Mouse (Mus musculus) limb, embryonic 10.5 days (tissue): Measurements from ENCODE around the gene Msantd3. TPM values are rescaled to one million over a fixed set of nuclear protein-coding genes. Genes with fewer than 3 reads are reported as not detected.

Experiments
- DNase-seq: peaks from one replicate; pipeline ENCODE4 v3.0.0-alpha.2; 2017; ENCODE audit warnings: low spot score
- H3K27ac ChIP-seq: fragments of 300-500 bp; sonication (generic); 2 replicates; pipeline ENCODE4 v1.5.1; 2016; ENCODE audit warnings: mild to moderate bottlenecking
- H3K27me3 ChIP-seq: fragments of 300-500 bp; sonication (generic); 2 replicates; pipeline ENCODE4 v1.6.1; 2016; ENCODE audit warnings: low read depth, mild to moderate bottlenecking; ENCODE audit not compliant: poor library complexity, severe bottlenecking
- H3K36me3 ChIP-seq: fragments of 300-500 bp; sonication (generic); 2 replicates; pipeline ENCODE4 v1.6.1; 2016; ENCODE audit warnings: mild to moderate bottlenecking, moderate library complexity
- H3K4me1 ChIP-seq: fragments of 300-500 bp; sonication (generic); 2 replicates; pipeline ENCODE4 v1.6.1; 2016
- H3K4me3 ChIP-seq: fragments of 300-500 bp; sonication (generic); 2 replicates; pipeline ENCODE4 v1.5.1; 2016; ENCODE audit warnings: mild to moderate bottlenecking, moderate library complexity
- H3K9me3 ChIP-seq: fragments of 300-500 bp; sonication (generic); replicated peaks from 2 replicates; pipeline ENCODE4 v1.6.1; 2016; ENCODE audit warnings: mild to moderate bottlenecking
- WGBS: fragments of 180-500 bp; shearing (Covaris S2); methylation state at CpG from one replicate; pipeline ENCODE4 v1.1.7; 2016; 5-methylcytosine and 5-hydroxymethylcytosine counted together
- polyA plus RNA-seq: library from polyadenylated mRNA; unstranded; fragments of >200 nt; fragmentation: Nextera tagmentation; extraction: Ambion mirVana; gene quantifications from 2 replicates; pipeline ENCODE4 v1.2.1, GENCODE M21; 2016

Msantd3 gene
- polyA plus RNA-seq, 1 experiment from 2014 or later = 40.8 TPM

DNA sequence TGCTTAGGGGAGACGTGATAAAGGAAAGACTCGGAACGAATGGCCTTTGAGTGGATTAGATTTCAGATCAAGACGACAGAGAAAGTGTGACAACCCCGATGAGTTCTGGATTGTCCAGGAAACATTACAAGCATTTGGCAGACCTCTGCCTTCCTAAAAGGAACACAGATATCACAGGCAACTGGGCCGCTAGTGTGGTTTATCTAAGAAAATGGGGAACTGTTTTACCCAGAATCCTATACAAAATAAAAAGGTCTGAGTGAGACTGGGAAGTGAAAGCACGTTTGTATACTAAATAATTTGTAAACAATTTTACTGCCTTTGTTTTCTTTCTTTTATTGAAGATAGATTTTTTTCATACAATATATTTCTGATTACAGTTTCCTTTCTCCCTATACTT, 51.1 kb downstream of the Msantd3 start:
- H3K9me3 ChIP-seq = no peaks in the 10 kb centered on the region
- no peak for DNase-seq
- H3K36me3 ChIP-seq = peaks cover 42% of the 10 kb centered on the region
- no peaks in the 10 kb centered on the region for H3K27me3 ChIP-seq
- H3K4me1 ChIP-seq = peaks cover 7% of the 10 kb centered on the region
- 91% methylated on average over 7 of the region's 7 CpGs for WGBS
- no peak overlapping the region for H3K4me3 ChIP-seq
- H3K27ac ChIP-seq = no peak overlapping the region

DNA sequence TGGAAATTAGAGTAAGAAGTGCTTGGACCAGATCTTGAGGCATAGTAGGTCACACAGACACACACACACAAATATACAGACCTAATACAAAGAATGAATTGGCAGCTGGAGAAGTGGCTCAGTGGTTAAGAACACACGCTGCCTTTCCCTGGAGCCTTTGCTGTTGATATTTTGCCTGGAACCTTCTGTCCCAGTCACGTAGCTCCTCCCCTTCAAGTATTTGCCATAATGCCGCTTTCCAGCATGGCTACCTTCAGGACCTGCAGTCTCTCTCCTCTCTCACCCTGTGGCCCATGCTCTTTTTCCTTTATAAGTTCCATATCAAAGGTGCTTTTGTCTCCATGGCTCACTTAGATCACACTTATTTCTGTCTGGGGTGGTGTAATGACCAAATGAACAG, 51.7 kb downstream of the Msantd3 start:
- 97% methylated on average over 3 of the region's 3 CpGs for WGBS
- no peaks in the 10 kb centered on the region for H3K27me3 ChIP-seq
- no peak for DNase-seq
- no peak overlapping the region for H3K27ac ChIP-seq
- H3K4me1 ChIP-seq = peaks cover 4% of the 10 kb centered on the region
- no peaks in the 10 kb centered on the region for H3K9me3 ChIP-seq
- peaks cover 47% of the 10 kb centered on the region for H3K36me3 ChIP-seq
- no peak overlapping the region for H3K4me3 ChIP-seq

DNA sequence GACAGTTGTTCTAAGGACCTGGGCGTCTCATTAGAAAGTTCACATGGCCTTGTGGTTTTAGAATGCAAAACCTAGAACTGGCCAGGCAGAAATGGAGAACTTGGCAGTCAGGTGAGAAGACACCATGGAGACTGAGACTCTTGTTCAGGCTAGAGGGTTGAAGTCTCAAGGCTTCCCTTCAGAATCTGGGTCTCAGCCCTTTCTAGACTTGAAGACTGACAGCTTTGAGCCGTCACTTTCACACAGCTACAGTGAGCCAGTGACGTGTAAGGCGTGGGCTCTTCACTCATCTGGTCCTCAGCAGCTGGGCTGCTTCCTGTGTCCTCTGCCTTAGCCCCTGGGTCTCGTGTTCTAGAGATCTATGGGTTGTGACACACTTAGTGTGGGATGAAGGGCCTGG, 52.6 kb downstream of the Msantd3 start:
- WGBS = 74% methylated on average over 5 of the region's 5 CpGs
- Histone ChIP-seq H3K4me3 (no peak overlapping the region), H3K4me1 (no peaks in the 10 kb centered on the region), H3K36me3 (peaks cover 52% of the 10 kb centered on the region), H3K9me3 (no peaks in the 10 kb centered on the region), H3K27me3 (no peaks in the 10 kb centered on the region), H3K27ac (no peak overlapping the region)
- no peak for DNase-seq

DNA sequence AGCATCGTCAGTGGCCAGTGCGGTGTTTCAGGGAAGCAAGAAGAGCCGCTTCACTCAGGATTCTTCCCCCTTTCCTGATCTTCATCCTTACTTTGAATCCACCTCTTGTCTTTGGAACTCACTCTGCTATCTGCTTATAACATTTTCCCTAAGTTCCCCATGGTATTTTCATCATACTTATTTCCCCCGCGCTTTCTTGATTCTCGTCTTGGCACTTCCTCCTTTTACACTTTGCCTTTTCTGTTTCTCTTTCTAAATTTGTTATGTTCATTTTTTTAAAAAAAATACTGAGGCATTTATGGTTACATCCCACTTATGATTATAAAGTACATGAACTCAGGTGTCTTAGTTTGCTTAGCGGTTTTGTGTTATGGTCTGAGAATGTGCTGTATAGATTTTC, 53.1 kb downstream of the Msantd3 start:
- H3K9me3 ChIP-seq = no peaks in the 10 kb centered on the region
- peaks cover 48% of the 10 kb centered on the region for H3K36me3 ChIP-seq
- no peak for DNase-seq
- no peaks in the 10 kb centered on the region for H3K27me3 ChIP-seq
- no peaks in the 10 kb centered on the region for H3K4me1 ChIP-seq
- no peak overlapping the region for H3K4me3 ChIP-seq
- no peak overlapping the region for H3K27ac ChIP-seq
- 95% methylated on average over 7 of the region's 7 CpGs for WGBS

DNA sequence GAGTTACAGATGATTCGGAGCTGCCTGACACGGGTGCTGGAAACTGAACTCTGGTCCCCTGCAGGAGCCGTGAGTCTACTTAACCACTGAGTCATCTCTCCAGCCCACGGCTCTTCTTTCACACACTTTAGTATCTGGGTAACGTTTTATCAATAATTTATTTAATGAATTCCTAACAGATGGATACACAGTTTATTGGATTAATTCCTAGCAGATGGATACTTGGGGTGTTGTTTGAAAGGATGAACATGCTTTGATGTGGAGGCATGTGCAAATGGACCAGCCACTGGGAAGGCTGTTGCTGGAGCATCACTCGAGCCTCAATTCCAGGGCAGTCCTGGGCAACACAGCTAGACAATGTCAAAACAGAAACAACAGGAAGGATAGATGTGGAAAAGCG, 56.4 kb downstream of the Msantd3 start:
- Histone ChIP-seq H3K9me3 (no peaks in the 10 kb centered on the region), H3K27me3 (no peaks in the 10 kb centered on the region), H3K36me3 (peaks cover 47% of the 10 kb centered on the region), H3K4me3 (no peak overlapping the region), H3K27ac (no peak overlapping the region), H3K4me1 (no peaks in the 10 kb centered on the region)
- 96% methylated on average over 7 of the region's 7 CpGs for WGBS
- DNase-seq = no peak

DNA sequence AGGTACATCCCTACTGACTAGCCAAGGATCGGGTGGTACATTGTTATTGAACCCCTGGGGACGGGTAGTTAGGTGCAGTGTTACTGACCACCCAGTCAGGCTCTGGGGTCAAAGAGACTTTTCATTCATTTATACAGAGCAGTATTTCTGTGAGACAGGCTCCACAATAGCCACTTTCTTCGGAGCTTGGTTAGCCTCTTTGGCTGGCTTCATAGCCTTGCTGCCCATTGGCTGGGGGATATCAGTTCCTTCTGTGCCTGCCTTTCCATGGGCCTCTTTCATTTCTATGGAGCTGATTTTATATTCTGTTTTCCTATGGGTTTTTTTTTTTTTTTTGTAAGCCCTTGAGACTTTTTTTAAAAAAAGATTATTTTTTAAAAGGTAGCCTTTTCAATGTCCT, 65.9 kb downstream of the Msantd3 start:
- H3K4me3 ChIP-seq = no peak overlapping the region
- WGBS = 87% methylated on average over 3 of the region's 3 CpGs
- H3K27ac ChIP-seq = no peak overlapping the region
- no peak for DNase-seq
- no peaks in the 10 kb centered on the region for H3K9me3 ChIP-seq
- H3K36me3 ChIP-seq = peaks cover 61% of the 10 kb centered on the region
- H3K27me3 ChIP-seq = no peaks in the 10 kb centered on the region
- H3K4me1 ChIP-seq = no peaks in the 10 kb centered on the region

DNA sequence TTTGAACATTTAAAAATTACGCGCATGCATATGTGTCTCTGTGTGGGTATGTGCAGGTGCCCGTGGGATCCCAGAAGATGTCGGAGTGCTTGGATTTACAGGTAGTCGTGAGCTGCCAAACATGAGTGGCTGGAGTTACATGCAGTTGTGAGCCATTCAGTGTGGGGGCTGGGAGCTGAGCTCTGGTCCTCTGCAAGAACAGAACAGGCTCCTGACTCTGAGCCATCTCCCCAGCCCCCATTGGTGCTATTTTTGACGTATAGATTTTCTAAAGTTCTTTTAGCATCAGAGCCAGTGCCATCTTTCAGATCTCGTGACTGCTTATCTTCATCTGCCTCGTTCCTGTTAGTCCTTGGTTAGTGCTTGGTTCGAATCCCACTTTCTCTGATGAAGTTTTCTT, 69.8 kb downstream of the Msantd3 start:
- Histone ChIP-seq H3K36me3 (peaks cover 84% of the 10 kb centered on the region), H3K4me3 (no peak overlapping the region), H3K27ac (no peak overlapping the region), H3K27me3 (no peaks in the 10 kb centered on the region), H3K4me1 (no peaks in the 10 kb centered on the region), H3K9me3 (no peaks in the 10 kb centered on the region)
- 96% methylated on average over 9 of the region's 9 CpGs for WGBS
- DNase-seq = no peak

DNA sequence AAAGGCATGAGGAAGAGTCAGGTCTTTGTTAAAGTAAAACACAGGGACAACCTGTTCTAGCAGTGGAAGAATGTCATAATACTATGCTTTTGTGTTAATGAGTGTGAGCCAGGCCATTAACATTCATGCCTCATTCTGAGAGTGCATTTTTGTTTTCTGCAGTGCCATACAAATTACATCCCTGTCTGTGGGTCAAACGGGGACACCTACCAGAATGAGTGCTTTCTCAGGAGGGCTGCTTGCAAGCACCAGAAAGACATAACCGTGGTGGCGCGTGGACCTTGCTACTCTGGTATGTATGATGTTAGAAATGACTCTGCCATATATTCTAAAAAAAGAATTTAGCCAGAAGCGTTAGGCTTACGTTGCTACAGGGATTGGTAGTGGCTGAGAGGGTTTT, 70.5 kb downstream of the Msantd3 start:
- DNase-seq = no peak
- 95% methylated on average over 6 of the region's 6 CpGs for WGBS
- Histone ChIP-seq H3K36me3 (peaks cover 82% of the 10 kb centered on the region), H3K4me1 (no peaks in the 10 kb centered on the region), H3K4me3 (no peak overlapping the region), H3K9me3 (no peaks in the 10 kb centered on the region), H3K27ac (no peak overlapping the region), H3K27me3 (no peaks in the 10 kb centered on the region)

Other genes with a start within 250 kb of the Msantd3 start
- 83.4 and 89.4 TPM in 2 replicates for gene Tex10, start 66.5 kb upstream of the Msantd3 start, polyA plus RNA-seq
- 96.5 and 109 TPM in 2 replicates for gene Tmeff1, start 45.2 kb downstream of the Msantd3 start, polyA plus RNA-seq
- gene Cavin4, start 123.6 kb downstream of the Msantd3 start, polyA plus RNA-seq = 1.3 and 1.6 TPM in 2 replicates